Mouse (Mus musculus) frontal cortex, postnatal 10 days (tissue): ENCODE data around the gene Slc45a1.
A peak's percentile ranks its signal among the peaks of the same experiment; 100 is the strongest.

ENCODE experiments used
- DNase-seq, 2 experiments: peaks; one replicate each; pipeline ENCODE4 v3.0.0; 2022; ENCODE audit warnings: low spot score in 2 of 2, mixed read lengths in 1 of 2

Gene Slc45a1

DNA sequence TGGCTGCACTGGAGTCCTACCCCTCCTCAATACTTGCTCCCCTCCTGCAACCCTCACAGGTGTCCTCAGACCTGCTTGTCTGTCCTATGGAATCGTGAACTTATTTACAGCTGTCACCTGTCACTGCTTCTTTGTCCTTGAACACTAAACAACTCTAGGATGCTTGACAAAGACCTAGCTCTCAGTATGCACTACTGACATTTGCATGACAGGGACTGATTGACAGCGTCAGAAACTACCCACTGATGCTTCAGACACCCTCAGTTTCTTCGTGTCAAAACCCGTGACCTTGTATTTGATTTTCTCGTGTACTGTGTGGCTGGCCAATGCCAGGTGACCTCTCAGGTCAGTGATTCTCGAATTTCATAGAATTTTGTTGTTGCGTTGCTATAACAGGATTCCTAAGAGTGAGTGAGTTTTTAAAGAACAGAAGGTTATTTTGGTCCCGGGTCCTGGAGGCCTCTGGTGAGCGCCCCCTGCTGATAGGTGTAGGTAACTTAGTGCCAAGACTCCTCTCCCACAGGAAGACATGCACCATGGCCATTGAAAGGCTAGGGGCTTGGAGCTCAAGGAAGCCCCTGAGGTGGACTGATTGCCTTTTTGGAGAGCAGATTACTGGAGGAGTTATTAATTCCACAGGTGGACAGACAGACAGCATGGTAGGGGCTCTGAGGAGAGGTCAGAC lies 8.1 kb upstream of the Slc45a1 start:
- DNase-seq: no peak

DNA sequence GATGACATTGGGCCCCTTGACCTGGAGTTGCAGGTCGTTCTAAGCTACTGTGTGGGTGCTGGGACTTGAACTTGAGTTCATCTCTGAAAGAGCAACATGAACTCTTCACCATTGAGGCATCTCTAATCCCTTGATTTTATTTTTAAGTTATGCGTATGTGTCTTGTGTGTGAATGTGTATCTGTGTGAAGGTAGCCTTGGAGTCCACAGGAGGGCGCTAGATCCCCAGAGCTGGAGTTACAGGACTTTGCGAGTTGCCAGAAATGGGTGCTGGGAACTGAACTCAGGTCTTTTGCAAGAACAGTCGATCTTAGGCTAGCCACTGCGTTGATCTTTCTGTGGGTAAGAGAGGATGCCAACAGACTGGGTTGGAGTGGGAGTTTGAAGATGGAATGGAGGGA lies 4.5 kb upstream of the Slc45a1 start:
- DNase-seq: no peak

- DNase-seq: peak; percentile 75 to 84
Measured at GRCm38 (mm10) chr4:150655989-150656388, 4.0 kb upstream of the Slc45a1 start.

GRCm38 (mm10) chr4:150653072-150653599 lies 1.2 kb upstream of the Slc45a1 start:
- DNase-seq: no peak

DNA sequence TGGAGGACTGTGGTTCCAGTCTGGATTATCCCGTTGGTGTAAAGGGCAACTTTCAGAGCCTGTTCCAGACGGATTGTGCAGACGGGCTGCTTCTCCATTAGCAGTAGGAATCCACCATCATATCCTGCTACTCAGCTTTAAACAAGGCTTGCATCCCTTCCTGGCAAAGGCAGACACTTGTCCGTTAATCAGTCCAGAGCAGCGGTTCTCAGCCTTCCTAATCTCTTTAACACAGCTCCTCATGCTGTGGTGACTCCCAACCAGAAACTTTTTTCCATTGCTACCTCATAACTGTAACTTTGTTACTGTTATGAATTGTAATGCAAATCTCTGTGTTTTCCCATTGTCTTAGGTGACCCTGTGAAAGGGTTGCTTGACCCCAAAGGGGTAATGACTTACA lies 2.6 kb downstream of the Slc45a1 start:
- DNase-seq: no peak

DNA sequence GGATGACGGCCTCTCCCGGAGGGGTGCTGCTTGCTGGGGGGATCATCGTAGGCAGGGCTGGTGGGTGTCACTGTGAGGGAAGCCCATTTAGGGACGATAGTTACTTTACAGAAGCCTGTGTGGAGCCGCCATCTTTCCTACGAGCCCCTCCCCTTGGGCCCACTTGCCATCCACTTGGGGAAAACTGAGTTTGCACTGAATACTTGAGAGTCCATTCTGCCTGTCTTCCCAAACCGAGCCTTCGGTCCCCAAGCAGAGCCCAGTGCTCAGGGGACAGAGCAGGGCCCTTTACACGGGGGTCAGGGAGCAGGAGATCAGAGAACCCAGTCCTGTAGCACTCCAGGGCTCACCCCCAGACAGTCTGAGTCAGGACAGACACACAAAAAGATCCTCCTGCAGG lies 7.7 kb downstream of the Slc45a1 start:
- no peak for DNase-seq

DNA sequence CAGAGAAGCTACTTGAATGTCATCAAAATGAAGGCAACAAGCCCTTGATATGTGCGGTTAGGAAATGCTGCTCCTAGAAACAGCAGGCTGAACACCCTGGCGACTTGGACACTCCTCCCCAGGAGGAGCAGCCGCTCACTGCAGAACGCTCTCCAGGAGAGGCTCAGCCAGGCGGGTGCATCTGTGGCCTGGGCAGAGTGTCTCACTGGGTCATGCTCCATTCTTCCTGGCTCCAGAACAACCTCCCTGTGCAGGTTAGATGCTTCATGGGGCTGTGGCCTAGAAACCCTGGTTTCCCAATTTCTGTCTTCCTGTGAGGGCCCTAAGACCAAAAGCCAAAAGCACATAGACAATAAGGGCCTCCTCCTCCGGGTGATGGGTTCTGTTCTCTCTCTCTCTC lies 15.3 kb downstream of the Slc45a1 start:
- DNase-seq: no peak

GRCm38 (mm10) chr4:150635568-150635967 lies 16.4 kb downstream of the Slc45a1 start:
- DNase-seq: peak in 1 of 2 experiments; percentile 7

DNA sequence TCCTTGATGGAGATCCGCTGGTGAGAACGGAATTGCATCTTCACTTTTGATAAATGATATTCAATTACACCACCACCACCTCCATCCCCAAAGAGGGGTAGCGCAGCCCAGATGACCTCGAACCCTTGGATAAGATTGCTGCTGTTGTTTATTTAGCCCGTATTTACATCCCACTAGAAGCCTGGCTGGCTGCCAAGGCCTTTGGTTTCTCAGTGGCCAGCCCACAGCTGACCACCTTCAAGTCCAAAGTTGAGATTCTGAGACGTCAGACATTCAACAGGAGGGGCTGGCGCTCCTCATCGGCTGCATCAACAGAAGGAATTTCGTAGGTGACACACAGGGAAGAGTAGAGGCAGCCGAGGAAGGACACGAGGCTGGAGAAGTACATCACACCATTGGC lies 22.7 kb downstream of the Slc45a1 start:
- peak in 1 of 2 experiments; percentile 16 for DNase-seq

- peak in 1 of 2 experiments; percentile 39 for DNase-seq
Measured at GRCm38 (mm10) chr4:150625951-150626732, 25.8 kb downstream of the Slc45a1 start.

GRCm38 (mm10) chr4:150625425-150625824 lies 26.5 kb downstream of the Slc45a1 start:
- DNase-seq: peak in 1 of 2 experiments; percentile 63

- no peak for DNase-seq
Measured at GRCm38 (mm10) chr4:150624933-150625332, 27.0 kb downstream of the Slc45a1 start.

GRCm38 (mm10) chr4:150624214-150624823 lies 27.7 kb downstream of the Slc45a1 start:
- no peak for DNase-seq

- no peak for DNase-seq
Measured at GRCm38 (mm10) chr4:150622641-150623040, 29.3 kb downstream of the Slc45a1 start.

GRCm38 (mm10) chr4:150619011-150619410 lies 33.0 kb downstream of the Slc45a1 start:
- DNase-seq: no peak

DNA sequence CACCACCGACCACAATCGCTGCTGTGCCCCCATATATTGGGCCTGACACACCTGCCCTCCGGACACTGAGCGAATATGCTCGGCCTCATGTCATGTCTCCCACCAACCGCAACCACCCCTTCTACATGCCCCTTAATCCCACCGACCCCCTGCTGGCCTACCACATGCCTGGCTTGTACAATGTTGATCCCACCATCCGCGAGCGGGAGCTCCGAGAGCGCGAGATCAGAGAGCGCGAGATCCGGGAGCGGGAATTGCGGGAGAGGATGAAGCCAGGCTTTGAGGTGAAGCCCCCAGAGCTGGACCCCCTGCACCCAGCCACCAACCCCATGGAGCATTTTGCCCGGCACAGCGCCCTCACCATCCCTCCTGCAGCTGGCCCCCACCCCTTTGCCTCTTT lies 35.1 kb downstream of the Slc45a1 start:
- DNase-seq: no peak

- DNase-seq: no peak
Measured at GRCm38 (mm10) chr4:150616029-150616420, 35.9 kb downstream of the Slc45a1 start.

GRCm38 (mm10) chr4:150615251-150616028 lies 36.5 kb downstream of the Slc45a1 start:
- peak in 1 of 2 experiments; percentile 6 for DNase-seq

DNA sequence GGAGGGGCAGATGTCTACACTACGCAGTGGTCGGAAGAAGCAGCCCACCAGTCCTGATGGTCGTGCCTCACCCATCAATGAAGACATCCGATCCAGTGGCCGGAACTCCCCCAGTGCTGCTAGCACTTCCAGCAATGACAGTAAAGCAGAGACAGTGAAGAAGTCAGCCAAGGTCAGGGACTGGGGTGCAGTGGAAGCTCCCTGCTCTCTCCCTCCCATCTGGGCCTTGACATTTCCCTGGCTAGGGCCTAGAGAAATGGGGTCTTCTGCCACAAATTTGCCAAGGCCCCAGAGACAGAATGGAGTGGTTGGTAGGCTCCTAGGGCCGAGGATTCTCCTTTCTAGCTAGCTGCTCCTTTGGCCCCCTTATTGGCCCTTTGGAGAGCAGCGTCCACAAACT lies 38.3 kb downstream of the Slc45a1 start:
- no peak for DNase-seq

DNA sequence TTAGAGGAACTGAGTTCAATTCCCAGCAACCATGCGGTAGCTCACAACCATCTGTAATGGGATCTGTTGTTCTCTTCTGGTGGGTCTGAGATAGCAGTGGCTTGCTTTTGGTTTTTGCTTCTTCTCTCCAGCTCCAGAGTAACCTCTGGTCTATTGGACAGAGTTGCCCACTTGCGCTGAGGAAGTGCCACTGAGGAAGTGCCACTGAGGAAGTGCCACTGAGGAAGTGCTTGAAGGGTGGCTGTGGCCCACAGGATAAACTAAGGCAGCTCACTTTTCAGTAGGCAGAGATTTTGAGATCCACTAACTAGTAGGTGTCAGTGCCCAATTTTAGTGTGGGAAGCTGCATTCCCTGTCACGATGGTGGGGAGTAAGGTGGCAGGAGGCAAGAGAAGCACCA lies 43.3 kb downstream of the Slc45a1 start:
- no peak for DNase-seq

- no peak for DNase-seq
Measured at GRCm38 (mm10) chr4:150606449-150607161, 45.4 kb downstream of the Slc45a1 start.
